ENCODE assay signal across 23 mouse cellular contexts in genomic region chr10:77016499-77016898, GRCm38 (mm10). TPM values are rescaled to one million over a fixed set of nuclear protein-coding genes. Genes with fewer than 3 reads are reported as not detected.
DNase-seq lines count a peak whose midpoint lies in the region; ATAC-seq and TF ChIP-seq lines count a peak whose summit lies in the region.
"Had no signal": no experiment of that assay in that cellular context is flagged by ENCODE, and none has a peak within 500 bp of the region (broad histone marks: within the 10 kb centered on the region; RNA-seq: fewer than 3 reads in every experiment).

No protein-coding gene starts in this region.

- ATAC-seq in kidney, embryonic 15.5 days (replicated peaks; ENCODE audit: low FRiP score), result no peak
- ATAC-seq: CD4-positive, CD25-positive, alpha-beta regulatory T cell, adult 4 months; forebrain, embryonic 16.5 days; intestine, embryonic 16.5 days had no signal

- no peak overlapping the region for H3K4me3 ChIP-seq in kidney, embryonic 15.5 days (replicated peaks)
- 0 out of 2 replicates have a peak overlapping the region, but pooled peaks have one; percentile 10 for H3K4me3 ChIP-seq in E14TG2a.4 (replicated peaks; ENCODE audit: low read length)
- H3K4me3 ChIP-seq: embryonic facial prominence, embryonic 13.5 days; forebrain, embryonic 12.5 days; heart, adult 2 months; heart, embryonic 12.5 days; hindbrain, embryonic 10.5 days had no signal

- no peaks in the 10 kb centered on the region for H3K36me3 ChIP-seq in kidney, embryonic 15.5 days
- no peaks in the 10 kb centered on the region for H3K36me3 ChIP-seq in E14TG2a.4 (ENCODE audit: insufficient read depth, low read length)
- H3K36me3 ChIP-seq: embryonic facial prominence, embryonic 13.5 days; forebrain, embryonic 12.5 days; G1E; heart, embryonic 12.5 days; hindbrain, embryonic 10.5 days had no signal

- no peaks in the 10 kb centered on the region for H3K27me3 ChIP-seq in kidney, embryonic 15.5 days
- no peaks in the 10 kb centered on the region; the same call in 1 of the 2 replicates for H3K27me3 ChIP-seq in E14TG2a.4 (ENCODE audit: insufficient read depth, low read length)
- H3K27me3 ChIP-seq: embryonic facial prominence, embryonic 13.5 days; forebrain, embryonic 12.5 days; heart, embryonic 12.5 days had no signal

- peaks cover 7% of the 10 kb centered on the region; the same call in 1 of the 2 replicates for H3K4me1 ChIP-seq in kidney, embryonic 15.5 days
- peaks cover 32% of the 10 kb centered on the region for H3K4me1 ChIP-seq in E14TG2a.4 (replicated peaks; ENCODE audit: low read depth, low read length)
- H3K4me1 ChIP-seq: embryonic facial prominence, embryonic 13.5 days; forebrain, embryonic 12.5 days; heart, embryonic 12.5 days had no signal

- no peak overlapping the region for H3K9ac ChIP-seq in kidney, embryonic 15.5 days
- H3K9ac ChIP-seq: embryonic facial prominence, embryonic 13.5 days; forebrain, embryonic 12.5 days; heart, embryonic 12.5 days; hindbrain, embryonic 14.5 days had no signal

- no peaks in the 10 kb centered on the region for H3K9me3 ChIP-seq in kidney, embryonic 15.5 days (replicated peaks)
- H3K9me3 ChIP-seq in E14TG2a.4 (ENCODE audit: low read length), result peaks cover 7% of the 10 kb centered on the region; the same call in 1 of the 2 replicates
- H3K9me3 ChIP-seq: embryonic facial prominence, embryonic 13.5 days; forebrain, embryonic 12.5 days; G1E; heart, embryonic 12.5 days; hindbrain, embryonic 10.5 days had no signal

- 23% methylated on average over 8 of the region's 8 CpGs for WGBS in kidney, embryonic 15.5 days

- H3K27ac ChIP-seq in kidney, embryonic 15.5 days, result no peak overlapping the region
- H3K27ac ChIP-seq: embryonic facial prominence, embryonic 13.5 days; forebrain, embryonic 12.5 days; heart, adult 2 months; hindbrain, embryonic 10.5 days; hindbrain, embryonic 14.5 days had no signal

- DNase-seq in kidney, postnatal 25 days, result peak; percentile 27 to 52
- peak; percentile 50 for DNase-seq in ES-CJ7 (ENCODE audit: low read depth, low spot score)
- peak; percentile 55 for DNase-seq in ZHBTc4 (ENCODE audit: low read depth, low spot score)
- no peak for DNase-seq in cerebellum, adult 11-12 months
- DNase-seq in lung, adult 18-20 months, result no peak
- DNase-seq: adrenal gland, adult 2 months; B cell, adult 2 months; cerebellum, adult 18-20 months; cerebellum, adult 9-11 months; cerebellum, postnatal 36 days; gastrocnemius, postnatal 10 days; heart, adult 2 months had no signal

- no peak for TF ChIP-seq CTCF in E14TG2a.4 (conservative IDR thresholded peaks at IDR 0.05; ENCODE audit: low read length)

- no peak overlapping the region for H3K4me2 ChIP-seq in kidney, embryonic 15.5 days
- H3K4me2 ChIP-seq: embryonic facial prominence, embryonic 13.5 days; forebrain, embryonic 12.5 days; heart, embryonic 12.5 days; hindbrain, embryonic 14.5 days had no signal

RNA-seq across cellular contexts. Expression of gene Slc19a1, which starts 15.5 kb away (rescaled TPM):
- 43.1 and 43.7 TPM in 2 replicates for polyA plus RNA-seq in kidney, embryonic 15.5 days (2015; fragmentation: Nextera tagmentation; extraction: Ambion mirVana)

RNA-seq across cellular contexts. Expression of gene Pcbp3, which starts 54.8 kb away (rescaled TPM):
- polyA plus RNA-seq in kidney, embryonic 15.5 days (2015; fragmentation: Nextera tagmentation; extraction: Ambion mirVana), result 45.4 and 53.0 TPM in 2 replicates
- polyA plus RNA-seq: G1E had no signal

Comparison
In these comparisons a context has a peak if more than half of its experiments do, and no peak if none do; other contexts are left out.
1. DNase-seq: peak in kidney, postnatal 25 days (2 of 2), ES-CJ7 (single experiment) and ZHBTc4 (single experiment); none in cerebellum, adult 11-12 months (single experiment) and lung, adult 18-20 months (0 of 2).